Mouse (Mus musculus) kidney, adult 2 months (tissue): ENCODE results near the gene Amy1.

Source experiments
- CTCF ChIP-seq: fragments of 200-500 bp; conservative IDR thresholded peaks from 2 replicates; pipeline ENCODE4 v1.5.1; 2011; ENCODE audit warnings: low read depth, mild to moderate bottlenecking, control low read depth, low read length, moderate library complexity, mixed read lengths; ENCODE audit not compliant: insufficient read depth, insufficient read length
- POLR2A ChIP-seq: fragments of 200-500 bp; IDR thresholded peaks from one replicate; pipeline ENCODE4 v1.6.1; 2011; ENCODE audit warnings: low read depth, low read length, control low read depth

DNA sequence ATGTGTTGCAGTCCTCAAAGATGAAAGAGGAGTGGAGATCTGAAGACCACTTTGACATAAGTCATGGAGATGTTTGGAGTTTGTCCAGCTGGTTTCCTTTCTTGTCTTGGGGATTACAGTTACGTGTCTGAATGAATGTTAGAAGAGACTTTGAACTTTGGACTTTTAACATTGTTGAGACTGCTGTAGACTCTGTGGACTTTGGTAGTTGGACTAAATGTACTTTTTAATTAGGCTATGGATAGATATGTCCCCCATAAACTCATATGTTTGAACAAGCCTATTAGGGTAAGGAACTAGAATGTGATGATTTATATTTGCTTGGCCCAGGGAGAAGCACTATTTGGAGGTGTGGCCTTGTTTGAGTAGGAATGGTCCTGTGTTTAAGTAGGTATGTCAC is 33.0 kb upstream of the Amy1 start:
- TF ChIP-seq CTCF, result no peak
- TF ChIP-seq POLR2A, result no peak
